Mouse (Mus musculus): Measurements from ENCODE around the gene Il12rb2.

GRCm38 (mm10) chr6:67281614-67282197 lies 94.3 kb downstream of the Il12rb2 start:
- TF ChIP-seq GATA1 (IDR thresholded peaks at IDR 0.05; ENCODE audit: borderline replicate concordance, low read length) (no peak), FLI1 (IDR thresholded peaks at IDR 0.05; ENCODE audit: low read length) (no peak)

All from megakaryocyte, embryonic 14.5 days (primary cell).